Mouse (Mus musculus) embryo, embryonic 11.5 days (tissue): ENCODE data around the gene Knstrn.
A peak's percentile ranks its signal among the peaks of the same experiment; 100 is the strongest.

Source experiments
- DNase-seq: peaks from one replicate; pipeline ENCODE4 v3.0.0-alpha.2; 2012; ENCODE audit warnings: low read depth, low spot score

Knstrn gene

GRCm38 (mm10) chr2:118899981-118900825 lies 86.4 kb downstream of the Knstrn start, which contains the start of gene Bahd1:
Gene Bahd1, plus strand, starts transcription at chr2:118900377.
- DNase-seq: no peak

DNA sequence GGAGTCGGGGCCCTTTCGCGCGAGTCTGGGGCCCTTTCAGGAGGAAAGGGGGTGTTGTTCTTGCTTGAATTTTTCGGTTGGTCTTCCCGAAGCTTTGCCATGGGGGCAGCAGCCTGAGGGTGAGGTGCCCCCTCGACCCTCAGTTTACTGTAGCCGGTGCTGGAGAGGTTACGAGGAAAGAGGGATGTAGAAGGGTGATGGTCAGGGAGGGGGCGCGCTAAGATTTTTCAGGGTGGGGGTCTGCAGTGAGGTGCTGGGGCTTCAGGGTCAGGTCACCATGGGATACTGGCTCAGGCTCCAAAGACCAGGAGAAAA lies 87.0 kb downstream of the Knstrn start:
- DNase-seq: no peak

DNA sequence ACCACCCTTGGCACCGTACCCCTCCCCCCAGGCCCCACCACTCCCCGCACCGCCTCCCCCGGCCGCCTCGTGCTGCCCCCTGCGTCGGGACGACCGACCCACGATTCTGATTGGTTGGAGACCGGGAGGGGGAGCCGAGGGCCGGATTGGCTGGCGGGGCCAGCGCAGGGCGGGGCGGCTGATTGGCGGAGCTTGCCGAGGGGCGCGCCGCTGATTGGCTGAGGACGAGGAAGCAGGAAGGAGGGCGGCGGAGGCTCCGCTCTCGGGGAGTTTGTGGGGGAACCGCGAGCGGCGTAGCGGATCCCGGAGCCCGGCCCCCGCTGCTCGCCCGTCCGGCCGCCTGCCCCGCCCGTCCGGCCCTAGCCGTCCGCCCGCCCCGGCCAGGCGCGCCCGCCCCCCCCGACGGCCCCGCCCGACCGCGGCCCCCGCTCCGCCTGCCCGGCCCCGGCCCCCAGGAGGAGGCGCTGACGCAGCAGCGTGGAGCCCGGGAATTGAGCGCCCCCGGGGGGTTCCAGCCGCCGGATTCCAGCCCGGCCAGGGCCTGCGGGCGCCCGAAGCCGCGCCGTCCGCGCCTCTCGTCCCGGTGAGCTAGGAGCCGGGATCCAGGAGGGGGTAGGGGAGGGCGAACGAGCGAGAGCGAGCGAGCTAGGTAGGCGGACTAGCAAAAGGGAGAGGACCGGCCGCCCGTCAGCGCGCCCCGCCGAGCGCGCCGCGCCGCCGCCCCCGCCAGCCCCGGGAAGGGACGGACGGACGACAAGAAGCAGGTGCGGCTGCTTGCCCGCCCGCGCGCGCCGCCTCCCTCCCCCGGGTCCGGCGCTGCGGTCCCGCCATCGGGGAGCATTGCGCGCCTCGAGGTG lies 87.6 kb downstream of the Knstrn start:
- DNase-seq: peak; percentile 86

DNA sequence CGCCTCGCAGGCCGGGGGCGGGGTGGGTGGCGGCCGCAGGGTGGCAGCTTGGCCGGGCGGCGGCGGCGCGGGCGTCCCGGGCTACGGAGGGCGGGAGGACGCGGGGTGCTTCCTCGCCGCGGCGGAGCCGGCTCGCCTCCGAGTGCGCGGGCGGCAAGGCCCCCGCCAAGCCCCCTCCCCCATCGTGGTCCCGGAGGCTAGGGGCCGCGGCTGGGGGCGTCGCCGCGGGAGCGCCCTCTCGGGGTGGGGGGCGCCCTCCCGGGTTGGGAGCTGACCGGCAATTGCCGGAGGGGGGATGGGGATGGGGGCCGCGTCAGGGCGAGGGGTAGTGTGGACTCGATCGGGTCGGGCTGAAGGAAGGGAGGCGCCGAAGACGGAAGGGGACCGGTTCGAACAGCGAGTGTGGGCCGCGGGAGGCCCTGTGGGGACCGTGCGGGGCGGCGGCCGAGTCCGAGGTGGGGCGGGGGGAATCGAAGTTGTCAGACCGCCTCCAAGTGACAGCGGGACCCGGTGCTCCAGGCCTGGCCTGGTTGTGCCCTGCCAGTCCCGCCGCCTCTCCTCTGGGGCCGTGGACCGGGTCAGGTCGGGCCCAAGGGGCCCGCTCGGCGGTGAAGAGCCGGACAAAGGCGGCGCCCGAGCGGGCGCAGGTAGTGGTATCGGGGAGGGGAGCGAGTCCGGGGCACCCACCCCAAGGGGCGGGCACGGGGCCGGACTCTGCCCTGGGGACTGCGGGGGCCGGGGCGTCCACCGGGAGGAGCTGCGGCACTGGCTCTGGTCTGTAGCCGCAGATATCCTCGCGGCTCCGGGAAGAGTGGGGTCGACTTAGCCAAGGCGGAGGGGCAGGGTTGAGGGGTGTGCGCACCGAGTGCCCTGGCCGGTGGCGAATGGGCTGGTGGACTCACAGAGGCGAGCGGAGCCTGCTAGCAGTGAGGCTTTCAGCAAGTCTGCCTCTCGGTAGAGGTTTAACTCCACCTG lies 88.5 kb downstream of the Knstrn start:
- no peak for DNase-seq

DNA sequence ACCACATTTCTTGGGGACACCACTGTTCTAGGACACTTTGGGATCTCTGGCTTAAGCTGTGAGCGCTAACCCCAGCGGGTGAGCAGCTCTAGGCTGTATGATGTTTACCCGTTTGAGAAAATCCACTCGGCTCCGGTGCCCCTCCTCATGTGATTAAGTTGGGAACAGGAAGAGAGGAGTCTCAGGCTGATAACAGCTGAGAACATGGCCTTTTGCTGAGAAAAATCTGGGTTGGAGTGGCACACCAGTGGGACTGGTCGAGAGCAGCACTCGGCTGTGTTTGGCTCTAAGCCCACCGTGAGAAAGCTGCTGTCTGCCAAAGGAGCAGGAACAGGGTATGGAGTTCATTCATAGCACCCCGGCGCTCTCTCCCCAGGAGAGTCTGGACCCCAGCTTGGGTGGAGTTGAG lies 89.5 kb downstream of the Knstrn start:
- DNase-seq: no peak
